Mouse (Mus musculus): ENCODE results near the gene Adad2.

Adad2 gene

GRCm38 (mm10) chr8:119616811-119617210 is 4.3 kb downstream of the Adad2 start:
- DNase-seq (ENCODE audit: low spot score in 2 of 2), result no peak

DNA sequence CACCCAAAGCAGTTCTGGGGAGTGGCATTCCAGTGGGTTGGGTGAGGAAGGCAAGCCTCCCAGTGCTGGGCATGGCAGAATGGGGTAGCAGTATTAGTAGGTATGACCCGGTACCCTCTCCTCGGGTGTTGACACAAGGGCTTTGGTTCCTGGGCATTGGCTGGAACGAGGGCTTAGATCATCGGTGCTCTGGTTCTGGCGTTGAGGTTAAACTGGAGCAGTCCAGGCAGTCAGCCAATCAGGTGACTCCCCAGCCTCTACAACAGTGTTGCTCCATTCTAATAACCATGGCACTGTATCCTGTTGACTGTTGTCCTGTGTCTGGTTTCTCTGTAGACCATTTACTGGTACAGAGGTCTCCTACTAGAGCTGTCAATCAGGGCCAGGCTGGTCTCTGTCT is 5.0 kb downstream of the Adad2 start:
- no peak for DNase-seq (ENCODE audit: low spot score in 2 of 2)

DNA sequence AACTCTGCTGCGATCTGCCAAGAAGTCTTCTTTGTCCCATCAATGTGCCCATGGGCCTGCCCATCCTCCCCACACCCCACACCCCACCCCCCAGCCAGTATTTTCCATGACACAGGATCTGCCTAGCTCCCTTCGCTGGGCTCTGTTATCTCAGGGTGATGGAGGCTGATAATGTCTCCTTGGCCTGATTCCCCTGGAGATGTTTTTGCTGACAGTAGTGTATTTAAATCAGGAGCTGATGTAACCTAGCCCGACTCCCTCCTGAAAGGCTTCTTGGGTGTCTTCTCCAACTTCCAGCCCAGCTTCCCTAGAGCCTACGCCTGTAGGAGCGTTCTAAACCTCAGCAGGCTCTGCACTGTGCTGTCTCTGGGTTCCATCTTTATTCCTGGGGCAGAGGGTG is 6.3 kb downstream of the Adad2 start:
- DNase-seq (ENCODE audit: low spot score in 2 of 2), result no peak

DNA sequence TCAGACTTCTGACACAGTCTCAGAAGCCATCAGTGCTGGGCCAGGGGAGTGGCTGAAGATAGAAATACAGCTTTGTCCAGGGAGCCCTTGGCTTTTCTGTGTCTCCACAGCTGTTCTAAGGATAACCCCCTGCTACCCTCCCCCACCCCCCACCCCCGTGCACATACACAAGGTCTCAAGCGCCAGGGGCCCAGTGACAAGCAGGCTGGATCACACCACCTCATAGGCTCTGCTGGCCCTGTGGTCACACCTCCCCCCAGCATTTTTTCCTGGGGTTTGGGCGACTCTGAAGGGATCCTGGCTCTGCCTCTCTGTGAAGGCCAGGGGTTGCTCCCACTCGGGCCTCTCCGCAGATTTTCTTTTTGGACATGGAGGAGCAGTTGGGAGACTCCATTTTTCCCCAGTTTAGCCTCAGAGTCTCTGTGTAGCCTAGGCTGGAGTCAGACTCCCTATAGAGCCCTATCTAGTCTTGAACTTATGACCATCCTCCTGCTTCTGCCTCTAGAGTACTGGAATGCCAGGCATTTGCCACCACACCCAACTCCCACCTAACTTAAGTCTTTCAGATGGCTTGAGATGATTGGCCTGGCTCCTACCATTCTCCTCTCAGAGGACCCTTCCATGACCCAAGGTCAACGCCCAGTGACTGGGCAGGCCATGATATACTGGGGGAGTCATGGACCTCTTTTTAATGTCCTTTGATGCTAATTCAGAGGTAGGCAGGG is 7.7 kb downstream of the Adad2 start:
- DNase-seq (ENCODE audit: low spot score in 2 of 2), result no peak

GRCm38 (mm10) chr8:119620848-119621465 is 8.4 kb downstream of the Adad2 start:
- DNase-seq (ENCODE audit: low spot score in 2 of 2), result no peak

GRCm38 (mm10) chr8:119622555-119622954 is 10.0 kb downstream of the Adad2 start:
- no peak for DNase-seq (ENCODE audit: low spot score in 2 of 2)

GRCm38 (mm10) chr8:119623061-119623460 is 10.5 kb downstream of the Adad2 start:
- DNase-seq (ENCODE audit: low spot score in 2 of 2), result no peak

GRCm38 (mm10) chr8:119623744-119624143 is 11.2 kb downstream of the Adad2 start:
- DNase-seq (ENCODE audit: low spot score in 2 of 2), result no peak

- no peak for DNase-seq (ENCODE audit: low spot score in 2 of 2)
Observed at GRCm38 (mm10) chr8:119624916-119625315, 12.4 kb downstream of the Adad2 start.

- no peak for DNase-seq (ENCODE audit: low spot score in 2 of 2)
Observed at GRCm38 (mm10) chr8:119625788-119626187, 13.2 kb downstream of the Adad2 start.

GRCm38 (mm10) chr8:119627199-119627598 is 14.7 kb downstream of the Adad2 start:
- DNase-seq (ENCODE audit: low spot score in 2 of 2), result no peak

GRCm38 (mm10) chr8:119627613-119628359 is 15.2 kb downstream of the Adad2 start:
- no peak for DNase-seq (ENCODE audit: low spot score in 2 of 2)

DNA sequence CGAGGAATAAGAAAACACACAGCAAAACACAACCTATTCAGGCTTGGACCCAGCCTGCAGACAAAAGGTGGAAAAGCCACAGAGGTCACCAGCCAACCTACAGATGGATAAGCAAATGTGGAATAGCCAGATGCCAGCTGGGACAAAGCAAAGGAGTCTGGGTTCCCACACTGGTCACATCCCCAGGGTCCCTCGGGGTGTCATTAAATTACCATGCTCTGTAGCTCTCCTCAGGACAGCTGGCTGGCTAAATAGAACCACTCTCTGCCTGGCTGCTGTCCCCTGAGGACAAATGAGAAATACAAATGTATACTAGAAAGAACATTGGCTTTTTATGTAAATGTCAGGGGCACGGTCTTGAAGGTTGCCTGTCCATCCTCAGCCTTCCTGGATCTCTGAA is 18.3 kb downstream of the Adad2 start:
- no peak for DNase-seq (ENCODE audit: low spot score in 2 of 2)

- no peak for DNase-seq (ENCODE audit: low spot score in 2 of 2)
Observed at GRCm38 (mm10) chr8:119632246-119632645, 19.7 kb downstream of the Adad2 start.

- DNase-seq (ENCODE audit: low spot score in 2 of 2), result no peak
Observed at GRCm38 (mm10) chr8:119632909-119633308, 20.4 kb downstream of the Adad2 start.

- DNase-seq (ENCODE audit: low spot score in 2 of 2), result no peak
Observed at GRCm38 (mm10) chr8:119634616-119635336, 22.2 kb downstream of the Adad2 start.

DNA sequence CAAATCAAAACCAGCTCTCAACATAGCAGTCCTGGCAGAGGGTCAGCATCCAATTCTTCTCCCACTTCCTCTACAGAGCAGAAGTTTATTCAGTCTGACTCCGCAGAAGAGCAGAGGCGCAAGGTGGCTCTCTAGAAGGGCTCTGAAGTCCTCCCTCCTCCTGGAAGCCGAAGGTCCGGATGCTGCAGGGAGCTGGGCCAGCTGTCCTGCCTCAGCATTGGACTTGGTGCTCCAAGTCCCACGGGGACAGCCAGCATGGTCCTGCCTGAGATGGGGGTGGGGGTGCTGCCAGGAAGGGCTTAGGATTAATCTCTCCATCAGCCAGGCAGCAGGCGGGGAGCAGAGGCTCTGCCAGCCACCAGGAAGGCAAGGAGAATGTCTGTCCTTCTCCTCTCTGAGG is 22.8 kb downstream of the Adad2 start, which contains the start of gene Kcng4:
Gene Kcng4, minus strand, starts transcription at position 303 of the 400 bp plus-strand sequence.
- no peak for DNase-seq (ENCODE audit: low spot score in 2 of 2)

DNA sequence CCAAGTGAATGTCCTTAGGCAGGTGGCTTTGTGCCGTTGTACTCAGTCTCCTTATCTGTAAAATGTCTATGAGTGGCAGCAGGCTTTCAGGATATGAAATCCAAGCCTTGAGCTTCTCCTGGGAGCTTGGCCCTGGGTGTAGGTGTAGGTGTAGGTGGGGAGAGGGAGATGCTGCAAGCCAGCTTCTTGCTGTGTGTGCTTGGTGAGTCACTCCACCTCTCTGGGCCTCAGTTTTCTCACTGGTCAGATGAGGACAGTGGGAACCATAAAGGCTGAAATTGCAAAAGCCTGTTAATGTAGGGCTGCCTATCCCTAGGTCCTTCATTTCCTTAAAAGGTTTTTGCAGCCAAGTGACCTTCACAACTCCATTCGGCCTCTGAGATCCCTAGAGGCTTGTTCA is 23.4 kb downstream of the Adad2 start:
- DNase-seq (ENCODE audit: low spot score in 2 of 2), result no peak

- DNase-seq (ENCODE audit: low spot score in 2 of 2), result no peak
Observed at GRCm38 (mm10) chr8:119636766-119637165, 24.2 kb downstream of the Adad2 start.

DNA sequence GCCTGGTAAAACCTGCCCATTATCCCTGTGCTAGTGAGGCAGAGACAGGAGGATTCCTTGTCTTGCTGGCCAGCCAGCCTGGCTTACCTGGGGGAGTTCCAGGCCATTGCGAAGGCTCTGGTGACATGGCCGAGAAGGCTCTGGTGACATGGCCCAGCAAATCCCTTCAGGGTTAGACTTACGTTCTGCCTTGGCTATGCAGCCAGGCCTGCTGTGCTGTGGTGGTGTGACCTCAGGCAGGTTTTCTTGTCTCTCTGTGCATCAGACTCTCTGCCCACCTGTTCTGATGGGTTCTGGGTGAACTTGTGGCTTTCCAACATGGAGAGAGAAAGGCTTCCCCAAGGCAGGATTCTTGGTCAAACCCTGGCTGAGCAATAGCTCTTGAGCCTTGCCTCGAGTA is 24.8 kb downstream of the Adad2 start:
- DNase-seq (ENCODE audit: low spot score in 2 of 2), result no peak

- no peak for DNase-seq (ENCODE audit: low spot score in 2 of 2)
Observed at GRCm38 (mm10) chr8:119638261-119638660, 25.7 kb downstream of the Adad2 start.

DNA sequence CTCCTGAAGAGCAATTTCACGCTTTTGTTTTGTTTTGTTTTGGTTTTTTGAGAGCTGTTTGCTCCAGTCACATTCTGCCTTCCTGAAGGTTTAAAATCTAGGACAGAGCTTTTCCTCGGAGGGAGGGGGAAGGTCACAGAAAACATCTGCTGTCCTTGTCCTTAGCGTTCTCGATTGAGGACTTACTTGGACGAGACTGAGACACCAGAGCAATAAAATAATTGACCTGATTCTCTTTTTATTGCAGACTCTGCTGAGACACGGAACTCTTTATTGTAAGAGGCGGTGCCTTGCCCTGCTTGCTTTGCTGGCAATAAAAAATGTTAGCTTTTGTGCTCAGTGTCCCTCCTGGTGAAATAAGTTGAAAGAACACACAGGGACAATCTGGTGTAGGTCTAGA is 27.3 kb downstream of the Adad2 start:
- DNase-seq (ENCODE audit: low spot score in 2 of 2), result no peak
